Mouse (Mus musculus): ENCODE data around the gene Mbnl2. TPM values are rescaled to one million over a fixed set of nuclear protein-coding genes. Genes with fewer than 3 reads are reported as not detected.
"Not testable (repeated sequence)": the region's sequence is repeated elsewhere in the genome, so short reads cannot be mapped to it uniquely, and the experiment has no call there.

Gene Mbnl2
- total RNA-seq, 2 experiments from 2014 or later: 223 to 270 TPM

DNA sequence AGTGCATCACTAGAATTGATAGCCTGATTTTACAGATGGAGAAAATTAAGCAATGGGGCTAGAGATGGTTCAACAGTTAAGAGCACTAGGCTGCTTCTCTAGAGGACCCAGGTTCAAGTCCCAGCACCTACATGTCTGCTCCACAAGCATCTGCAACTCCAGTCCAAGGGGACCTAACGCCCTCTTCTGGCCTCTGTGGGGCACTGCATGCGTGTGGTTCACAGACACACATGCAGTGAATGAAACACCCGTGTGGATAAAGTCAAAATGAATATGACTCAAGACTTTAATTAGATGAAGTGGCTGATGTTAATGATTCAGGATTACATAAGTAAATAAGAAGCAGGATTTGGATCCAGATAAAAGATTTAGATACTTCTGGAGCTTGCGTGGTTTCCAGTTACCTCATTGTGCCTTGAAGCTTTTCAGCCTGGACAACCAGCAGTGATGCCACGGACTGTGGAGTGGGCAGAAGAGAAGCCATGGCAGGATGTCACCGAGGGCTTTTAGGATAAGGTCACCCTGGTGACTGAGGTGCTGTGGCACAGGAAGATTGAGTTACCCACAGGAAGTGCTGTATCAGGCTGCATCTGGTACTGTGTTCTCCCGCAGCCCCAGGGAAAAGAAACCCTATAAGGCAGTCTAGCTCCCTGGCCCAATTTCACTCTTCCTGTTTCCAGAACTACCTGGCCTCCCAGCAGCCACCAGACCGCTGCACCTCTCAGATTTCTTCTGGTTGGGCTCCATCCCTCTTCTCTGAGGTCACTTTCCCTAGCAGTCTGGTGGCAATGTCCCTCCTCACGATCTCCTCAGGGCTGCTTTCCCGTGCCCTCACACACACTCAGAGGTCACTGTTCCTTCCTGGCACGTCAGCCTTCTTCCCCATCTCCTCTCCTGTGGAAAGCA lies 72.2 kb downstream of the Mbnl2 start:
- intact Hi-C loops (cut with DNase I): no loop called here
- no peak for DNase-seq

- intact Hi-C loops (cut with DNase I): no loop called here
- no peak for DNase-seq
These were observed 73.9 kb downstream of the Mbnl2 start for GRCm38 (mm10) chr14:120349332-120349731.

DNA sequence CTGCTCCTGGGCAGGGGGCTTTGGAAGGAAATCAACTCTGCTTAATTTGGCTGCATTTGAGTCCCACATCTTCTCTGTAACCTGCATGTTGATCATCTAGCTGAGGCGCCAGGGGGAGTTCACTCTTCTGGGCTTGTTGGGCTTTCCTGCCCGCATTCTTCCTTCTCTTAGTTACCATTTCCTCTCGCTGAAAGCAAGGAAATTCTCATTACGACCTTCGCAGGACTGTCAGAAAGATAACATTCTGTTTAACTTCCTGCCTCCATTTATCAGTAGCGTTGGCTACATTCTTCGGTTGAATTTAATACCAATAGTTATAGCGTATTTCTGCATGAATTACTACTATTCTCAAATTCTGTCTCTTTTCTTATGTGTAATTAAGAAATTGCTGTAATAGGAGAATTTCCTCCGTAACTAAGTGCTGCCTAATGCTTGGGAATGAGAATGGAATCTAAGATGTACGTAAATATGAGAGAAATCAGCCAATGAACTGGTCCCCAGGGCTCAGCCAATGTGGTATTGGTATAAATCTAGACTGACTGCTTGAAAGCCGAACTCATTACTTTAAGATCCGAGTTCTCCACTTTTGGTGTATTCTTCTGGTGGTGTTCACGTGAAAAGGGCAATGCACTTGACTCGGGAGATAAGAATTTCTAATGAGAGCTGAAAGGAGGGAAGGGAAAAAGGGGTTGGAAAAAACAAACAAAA lies 76.8 kb downstream of the Mbnl2 start:
- intact Hi-C loops (cut with DNase I): loop anchor here (5.0 kb wide), 1 partner anchor 75 kb away; the partner anchor contains the start of gene Mbnl2

DNA sequence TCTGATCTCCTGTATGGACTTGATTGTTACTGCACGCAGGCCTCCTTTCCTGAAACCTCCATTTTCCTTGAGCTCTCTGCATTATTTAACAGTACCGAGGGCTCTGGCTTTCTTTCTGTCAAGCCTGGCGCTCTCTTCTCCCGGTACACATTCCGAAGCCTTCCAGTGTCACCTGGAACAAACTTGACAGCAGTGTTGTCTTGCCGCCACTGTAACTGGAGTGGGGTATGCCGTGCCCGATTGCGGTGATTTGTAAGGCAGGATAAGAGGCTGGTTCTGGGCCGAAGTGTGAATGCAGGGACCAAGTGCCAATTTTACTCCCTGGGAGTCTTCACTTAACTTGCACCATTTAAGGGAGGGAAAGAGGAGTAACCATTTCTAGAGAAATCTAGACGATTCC lies 77.7 kb downstream of the Mbnl2 start:
- DNase-seq: no peak
- intact Hi-C loops (cut with DNase I): loop anchor here (5.0 kb wide), 1 partner anchor 76 kb away; the partner anchor contains the start of gene Mbnl2

More for the DNA sequence above, 76.8 kb downstream of the Mbnl2 start:
- no peak for DNase-seq

DNA sequence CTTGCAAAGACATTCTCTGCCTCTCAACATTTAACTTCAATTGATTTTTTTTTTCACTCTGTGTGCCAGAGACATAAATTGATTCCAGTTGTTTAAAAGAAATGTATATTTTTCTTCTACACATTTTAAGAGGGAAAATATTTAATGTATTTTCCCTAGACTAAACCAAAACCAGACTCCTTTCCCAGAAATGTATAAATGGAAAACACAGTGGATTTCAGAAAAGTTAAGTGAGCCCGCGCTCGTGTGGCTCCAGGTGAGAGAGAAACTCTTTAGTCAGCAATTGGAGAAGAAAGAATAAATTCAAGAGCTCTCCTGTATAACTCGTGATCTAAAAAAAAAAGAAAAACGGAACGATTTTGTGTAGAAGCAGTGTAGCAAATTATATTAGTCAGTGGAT lies 79.1 kb downstream of the Mbnl2 start:
- intact Hi-C loops (cut with DNase I): loop anchor here (5.0 kb wide), 1 partner anchor 77 kb away; the partner anchor contains the start of gene Mbnl2
- no peak for DNase-seq

DNA sequence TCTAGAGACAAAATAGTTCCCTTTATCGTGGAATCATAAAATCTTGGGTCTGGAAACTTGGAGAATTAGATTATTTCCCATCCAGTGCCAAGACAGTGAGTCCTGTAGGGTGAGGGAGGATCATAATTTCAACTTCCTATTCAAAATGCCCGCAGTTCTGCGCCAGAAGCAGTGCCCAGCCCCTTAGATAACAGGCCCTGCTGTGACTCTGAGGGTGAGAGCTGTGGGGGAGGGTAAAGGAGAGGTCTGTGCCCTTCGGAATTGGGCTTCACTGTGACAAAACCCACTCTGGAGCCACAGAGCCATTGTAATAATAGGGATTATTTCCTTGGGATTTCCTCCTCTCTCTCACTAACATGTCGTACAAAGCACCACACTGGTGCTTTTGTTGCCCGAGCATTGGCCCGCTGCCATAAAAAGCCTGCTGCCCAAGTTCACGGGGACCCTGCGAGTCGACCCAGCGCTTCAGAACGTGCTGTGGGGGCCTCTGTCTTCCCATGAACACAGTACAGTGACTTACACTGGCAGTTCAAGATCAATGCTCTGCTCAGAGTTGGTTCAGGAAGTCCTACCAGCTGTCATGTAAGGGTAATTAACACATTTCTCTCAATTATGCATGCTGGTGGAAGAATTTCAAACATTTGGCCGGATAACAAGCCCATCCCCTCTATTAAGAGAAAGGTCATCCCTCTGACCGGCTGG lies 79.7 kb downstream of the Mbnl2 start:
- intact Hi-C loops (cut with DNase I): no loop called here
- peak; percentile 68 to 75 for DNase-seq

DNA sequence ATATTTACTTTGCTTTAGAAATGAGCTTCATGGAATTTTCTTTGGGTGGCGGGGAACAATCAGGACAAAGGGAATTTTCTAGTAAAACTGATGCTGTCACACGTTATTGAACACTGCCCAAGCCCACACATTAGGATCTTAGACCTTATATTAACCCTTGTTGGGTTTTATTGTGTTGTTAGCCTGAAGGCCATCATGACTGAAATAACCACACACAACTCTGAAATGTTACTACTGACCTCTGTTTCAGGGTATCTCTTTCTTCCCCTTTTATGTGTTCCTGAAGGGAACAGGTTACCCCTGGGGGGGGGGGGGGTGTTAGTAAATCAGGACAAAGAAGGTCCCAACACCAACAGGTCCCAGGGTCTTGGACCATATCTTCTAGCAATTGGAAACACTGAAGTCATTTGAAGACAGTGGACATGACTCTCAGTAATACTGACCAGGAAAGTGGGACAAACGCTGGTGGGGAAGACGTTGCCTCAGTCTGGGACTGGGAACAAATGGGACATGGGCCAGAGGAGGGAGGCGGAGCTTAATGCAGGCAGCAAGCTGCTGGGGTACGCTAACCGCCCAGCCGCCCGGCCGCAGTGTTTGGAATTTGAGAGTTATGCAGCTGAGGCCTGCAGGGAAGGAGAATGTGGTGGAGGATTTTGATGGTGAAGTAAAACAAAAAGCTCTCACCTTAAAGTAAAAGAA lies 80.4 kb downstream of the Mbnl2 start:
- intact Hi-C loops (cut with DNase I): no loop called here
- peak; percentile 57 to 72 for DNase-seq

GRCm38 (mm10) chr14:120357321-120358070 lies 82.0 kb downstream of the Mbnl2 start:
- intact Hi-C loops (cut with DNase I): no loop called here
- DNase-seq: no peak

- intact Hi-C loops (cut with DNase I); DNase-seq: not testable (repeated sequence)
These were observed 84.1 kb downstream of the Mbnl2 start for GRCm38 (mm10) chr14:120359608-120360007.

GRCm38 (mm10) chr14:120361121-120361520 lies 85.7 kb downstream of the Mbnl2 start:
- no peak for DNase-seq
- intact Hi-C loops (cut with DNase I): no loop called here

DNA sequence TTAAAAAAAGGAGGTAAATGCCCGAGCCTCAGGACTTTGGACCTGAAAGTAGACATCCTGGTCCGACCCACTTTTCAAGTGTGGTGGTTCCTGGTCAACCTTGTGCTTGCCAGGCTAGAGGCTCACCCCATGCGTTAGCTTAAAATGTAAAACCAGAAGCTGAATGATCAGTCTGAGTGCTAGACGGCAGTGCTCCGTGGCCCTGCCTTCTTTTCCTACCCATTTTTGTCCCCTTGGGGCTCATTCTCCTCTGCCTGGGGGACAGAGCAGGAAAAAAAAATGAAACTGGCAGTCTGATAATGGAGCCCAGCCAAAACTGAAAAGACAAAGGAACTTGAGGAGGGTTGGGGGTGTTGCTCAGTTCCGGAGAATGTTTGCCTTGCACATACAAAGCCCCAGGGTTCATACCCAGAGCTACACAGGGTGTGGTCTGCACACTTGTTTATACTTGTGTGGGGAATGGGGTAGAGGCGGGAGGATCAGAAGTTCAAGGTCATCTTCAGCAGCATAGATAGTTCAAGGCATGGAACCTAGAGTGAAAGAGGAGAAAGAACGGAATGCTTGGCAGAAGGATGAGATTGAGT lies 87.0 kb downstream of the Mbnl2 start:
- no peak for DNase-seq
- intact Hi-C loops (cut with DNase I): no loop called here

DNA sequence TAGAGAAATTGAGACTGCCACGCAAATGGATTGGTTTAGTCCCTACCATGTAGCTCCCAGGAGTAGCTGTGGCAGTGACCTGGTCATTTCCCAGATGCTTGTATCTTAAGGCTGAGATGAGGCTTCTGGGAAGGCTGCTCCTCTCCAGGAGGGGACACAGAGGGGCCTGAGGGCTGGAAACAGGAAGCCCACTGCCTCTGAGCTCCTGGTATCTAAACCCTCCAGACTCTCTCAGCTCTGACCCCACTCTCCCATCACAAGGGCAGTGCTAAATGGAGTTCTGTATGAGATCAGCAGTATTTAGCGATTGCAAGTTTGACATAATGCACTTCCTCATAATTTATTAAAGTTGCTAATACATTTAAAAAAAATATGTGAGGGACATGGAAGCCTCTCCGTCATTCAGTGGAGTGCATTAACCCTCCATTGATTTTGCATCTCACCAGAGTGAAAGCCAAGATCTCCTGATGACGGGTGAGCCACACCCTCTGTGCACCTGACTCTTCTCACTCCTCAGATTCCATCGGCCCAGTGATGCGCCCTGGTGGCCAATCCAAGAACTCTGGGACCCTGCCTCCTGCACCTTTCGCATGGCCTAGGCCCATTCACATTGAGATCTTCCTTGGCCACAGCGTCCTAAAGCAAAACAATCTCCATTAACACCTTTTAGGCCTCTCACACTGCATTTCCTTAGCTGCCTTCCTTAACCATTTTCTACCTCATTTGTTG lies 87.8 kb downstream of the Mbnl2 start:
- intact Hi-C loops (cut with DNase I): no loop called here

GRCm38 (mm10) chr14:120365088-120365487 lies 89.6 kb downstream of the Mbnl2 start:
- DNase-seq: no peak
- intact Hi-C loops (cut with DNase I): no loop called here

More for the DNA sequence above, 87.8 kb downstream of the Mbnl2 start:
- no peak for DNase-seq

DNA sequence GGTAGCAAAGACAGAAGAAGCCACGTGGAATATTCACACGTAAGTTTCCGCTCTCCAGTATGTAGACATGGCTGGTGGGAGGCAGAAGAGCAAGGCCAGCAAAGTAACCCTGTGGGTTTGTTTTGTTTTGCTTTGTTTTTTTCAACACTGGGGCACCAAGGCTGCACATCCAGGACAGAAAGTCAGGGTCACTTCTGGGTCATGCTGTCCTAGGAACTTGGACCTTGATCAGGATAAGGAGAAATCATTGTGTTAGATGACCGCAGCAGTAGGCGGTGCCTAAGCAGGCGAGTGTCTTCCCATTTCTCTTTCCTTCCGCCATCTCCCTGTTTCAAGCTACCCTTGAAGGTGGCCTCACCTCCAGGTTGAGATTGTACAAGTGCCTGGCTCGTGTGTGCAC lies 91.5 kb downstream of the Mbnl2 start:
- no peak for DNase-seq
- intact Hi-C loops (cut with DNase I): no loop called here

DNA sequence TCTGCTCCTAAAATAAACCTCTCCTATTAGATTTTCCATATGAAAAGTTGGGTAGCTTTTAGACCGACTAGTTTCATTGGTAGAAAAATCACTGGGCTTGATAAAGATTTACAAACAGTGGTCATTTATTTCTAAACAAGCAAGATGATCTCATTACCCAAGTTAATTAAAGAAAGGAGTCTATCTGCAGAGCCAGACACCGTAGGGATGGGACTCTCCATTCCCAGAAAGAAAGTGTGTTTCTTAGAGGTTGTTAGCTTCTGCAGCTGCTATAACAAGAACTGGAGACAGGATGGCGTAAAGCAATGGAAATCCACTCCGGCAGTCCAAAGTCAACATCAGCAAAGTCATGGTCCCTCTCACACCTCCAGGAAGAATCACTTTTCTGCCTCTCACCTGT lies 92.1 kb downstream of the Mbnl2 start:
- intact Hi-C loops (cut with DNase I): no loop called here

GRCm38 (mm10) chr14:120368456-120368855 lies 93.0 kb downstream of the Mbnl2 start:
- intact Hi-C loops (cut with DNase I): no loop called here
- no peak for DNase-seq

More for the DNA sequence above, 92.1 kb downstream of the Mbnl2 start:
- DNase-seq: no peak

DNA sequence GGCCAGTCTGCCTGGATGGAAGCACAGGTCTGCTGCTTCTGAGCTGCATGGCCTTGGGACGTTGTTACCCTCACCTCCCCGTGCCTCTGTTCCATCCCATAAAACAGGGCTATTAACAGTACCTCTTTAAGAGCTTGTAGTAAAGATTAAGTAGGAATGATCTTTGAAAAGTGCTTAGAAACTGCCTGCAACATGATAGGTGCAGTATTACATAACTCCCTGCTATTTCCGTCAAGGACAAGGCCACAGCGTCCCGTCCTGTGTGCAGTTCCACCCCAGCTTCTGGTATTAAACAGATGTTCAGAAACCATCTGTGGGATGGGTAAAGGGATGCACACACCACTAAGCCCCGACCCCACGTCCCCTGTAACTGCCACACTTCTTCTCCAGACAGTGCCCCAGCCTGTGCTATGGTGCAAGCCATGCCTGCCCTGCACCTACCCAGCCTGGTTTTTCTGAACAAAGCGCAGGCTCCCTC lies 93.5 kb downstream of the Mbnl2 start:
- intact Hi-C loops (cut with DNase I): no loop called here
- DNase-seq: peak in 1 of 2 experiments; percentile 44

- intact Hi-C loops (cut with DNase I): no loop called here
- DNase-seq: no peak
These were observed 94.6 kb downstream of the Mbnl2 start for GRCm38 (mm10) chr14:120370044-120370443.

All from heart, postnatal 10 days (tissue).